Mouse (Mus musculus) forebrain, embryonic 14.5 days (tissue): Measurements from ENCODE around the gene Fgfr2. TPM values are rescaled to one million over a fixed set of nuclear protein-coding genes. Genes with fewer than 3 reads are reported as not detected.

Experiments used
- ATAC-seq: fragments of 200-750 bp; cut with Nextera tagmentation; 2 replicates; pipeline ENCODE4 v1.8.0; 2017; ENCODE audit warnings: mild to moderate bottlenecking, moderate library complexity
- DNase-seq: peaks from one replicate; pipeline ENCODE4 v3.0.0-alpha.2; 2015; ENCODE audit warnings: low spot score
- H3K27ac ChIP-seq: fragments of 300-500 bp; sonication (generic); 2 replicates; pipeline ENCODE4 v1.5.1; 2014; ENCODE audit warnings: low read depth, mild to moderate bottlenecking, control low read depth, low read length, moderate library complexity
- H3K27me3 ChIP-seq: fragments of 300-500 bp; sonication (generic); replicated peaks from 2 replicates; pipeline ENCODE4 v1.6.1; 2014; ENCODE audit warnings: low read length, control low read depth, mixed read lengths; ENCODE audit not compliant: control insufficient read depth, insufficient read depth
- H3K36me3 ChIP-seq: fragments of 300-500 bp; sonication (generic); 2 replicates; pipeline ENCODE4 v1.6.1; 2014; ENCODE audit warnings: low read length, control low read depth; ENCODE audit not compliant: control insufficient read depth, insufficient read depth
- H3K4me1 ChIP-seq: fragments of 300-500 bp; sonication (generic); 2 replicates; pipeline ENCODE4 v1.6.1; 2014; ENCODE audit warnings: antibody characterized with exemption, low read length, control low read depth; ENCODE audit not compliant: control insufficient read depth, insufficient read depth
- H3K4me2 ChIP-seq: fragments of 300-500 bp; sonication (generic); 2 replicates; pipeline ENCODE4 v1.6.1; 2014; ENCODE audit warnings: mild to moderate bottlenecking, control low read depth, low read length
- H3K4me3 ChIP-seq: fragments of 300-500 bp; sonication (generic); 2 replicates; pipeline ENCODE4 v1.5.1; 2014; ENCODE audit warnings: low read depth, low read length, control low read depth
- H3K9ac ChIP-seq: fragments of 300-500 bp; sonication (generic); 2 replicates; pipeline ENCODE4 v1.6.1; 2014; ENCODE audit warnings: mild to moderate bottlenecking, low read length, control low read depth, moderate library complexity
- H3K9me3 ChIP-seq: fragments of 300-500 bp; sonication (generic); replicated peaks from 2 replicates; pipeline ENCODE4 v1.6.1; 2016; ENCODE audit warnings: low read length, control low read depth, mixed read lengths; ENCODE audit not compliant: control insufficient read depth
- WGBS: fragments of 180-500 bp; shearing (Covaris S2); extraction: QIAGEN DNeasy Blood & Tissue Kit; methylation state at CpG from one replicate; pipeline ENCODE4 v1.1.7; 2014; 5-methylcytosine and 5-hydroxymethylcytosine counted together
- polyA plus RNA-seq: library from polyadenylated mRNA; unstranded; fragments of >200 nt; fragmentation: Nextera tagmentation; extraction: Ambion mirVana; gene quantifications from 2 replicates; pipeline ENCODE4 v1.2.1, GENCODE M21; 2014

Fgfr2 gene
- polyA plus RNA-seq, 1 experiment from 2014 or later = 35.9 TPM

- ATAC-seq = no peak
- no peaks in the 10 kb centered on the region for H3K36me3 ChIP-seq
- no peaks in the 10 kb centered on the region for H3K9me3 ChIP-seq
- H3K27me3 ChIP-seq = no peaks in the 10 kb centered on the region
- peaks cover 4% of the 10 kb centered on the region; the same call in 1 of the 2 replicates for H3K4me1 ChIP-seq
- DNase-seq = no peak
- no peak overlapping the region for H3K27ac ChIP-seq
- 94% methylated on average over 6 of the region's 6 CpGs for WGBS
- no peak overlapping the region for H3K4me3 ChIP-seq
- H3K9ac ChIP-seq = no peak overlapping the region
- no peak overlapping the region for H3K4me2 ChIP-seq
These were observed 2444.7 kb downstream of the Fgfr2 start for GRCm38 (mm10) chr7:130678414-130678813.

- DNase-seq (peak; percentile 31), ATAC-seq (peak; percentile 40)
- WGBS = 60% methylated on average over 12 of the region's 12 CpGs
- Histone ChIP-seq H3K27me3 (no peaks in the 10 kb centered on the region), H3K27ac (peak overlapping the region; percentile 44; the same call in 1 of the 2 replicates), H3K4me1 (peaks cover 4% of the 10 kb centered on the region; the same call in 1 of the 2 replicates), H3K9me3 (no peaks in the 10 kb centered on the region), H3K4me3 (no peak overlapping the region), H3K9ac (no peak overlapping the region), H3K36me3 (no peaks in the 10 kb centered on the region), H3K4me2 (no peak overlapping the region)
These were observed 2445.4 kb downstream of the Fgfr2 start for GRCm38 (mm10) chr7:130677541-130678274.

- no peaks in the 10 kb centered on the region for H3K9me3 ChIP-seq
- H3K4me2 ChIP-seq = no peak overlapping the region
- H3K36me3 ChIP-seq = no peaks in the 10 kb centered on the region
- peak; percentile 68 for ATAC-seq
- WGBS = 54% methylated on average over 11 of the region's 11 CpGs
- H3K27me3 ChIP-seq = no peaks in the 10 kb centered on the region
- H3K4me3 ChIP-seq = no peak overlapping the region
- peaks cover 4% of the 10 kb centered on the region; the same call in 1 of the 2 replicates for H3K4me1 ChIP-seq
- no peak overlapping the region for H3K9ac ChIP-seq
- DNase-seq = peak; percentile 61
- peak overlapping the region; percentile 44; the same call in 1 of the 2 replicates for H3K27ac ChIP-seq
These were observed 2446.1 kb downstream of the Fgfr2 start for GRCm38 (mm10) chr7:130676885-130677540.

GRCm38 (mm10) chr7:130674526-130674925 lies 2448.6 kb downstream of the Fgfr2 start:
- Histone ChIP-seq H3K36me3 (no peaks in the 10 kb centered on the region), H3K4me2 (no peak overlapping the region), H3K4me3 (no peak overlapping the region), H3K9me3 (no peaks in the 10 kb centered on the region), H3K4me1 (peaks cover 13% of the 10 kb centered on the region), H3K9ac (no peak overlapping the region), H3K27ac (no peak overlapping the region), H3K27me3 (no peaks in the 10 kb centered on the region)
- DNase-seq = no peak
- no peak for ATAC-seq
- WGBS = 63% methylated on average over 9 of the region's 9 CpGs

GRCm38 (mm10) chr7:130673169-130674033 lies 2449.7 kb downstream of the Fgfr2 start:
- WGBS = 69% methylated on average over 9 of the region's 9 CpGs
- peaks cover 22% of the 10 kb centered on the region for H3K4me1 ChIP-seq
- H3K9ac ChIP-seq = no peak overlapping the region
- no peak overlapping the region for H3K4me3 ChIP-seq
- no peaks in the 10 kb centered on the region for H3K27me3 ChIP-seq
- no peak overlapping the region for H3K4me2 ChIP-seq
- peak; percentile 66; the same call in 1 of the 2 replicates for ATAC-seq
- no peak overlapping the region for H3K27ac ChIP-seq
- H3K9me3 ChIP-seq = no peaks in the 10 kb centered on the region
- no peaks in the 10 kb centered on the region for H3K36me3 ChIP-seq
- DNase-seq = peak; percentile 80

GRCm38 (mm10) chr7:130671301-130671700 lies 2451.8 kb downstream of the Fgfr2 start:
- H3K36me3 ChIP-seq = no peaks in the 10 kb centered on the region
- 63% methylated on average over 6 of the region's 6 CpGs for WGBS
- no peaks in the 10 kb centered on the region for H3K9me3 ChIP-seq
- DNase-seq (no peak), ATAC-seq (no peak)
- peaks cover 18% of the 10 kb centered on the region for H3K4me1 ChIP-seq
- H3K4me3 ChIP-seq = no peak overlapping the region
- no peak overlapping the region for H3K27ac ChIP-seq
- H3K9ac ChIP-seq = no peak overlapping the region
- no peaks in the 10 kb centered on the region for H3K27me3 ChIP-seq
- H3K4me2 ChIP-seq = no peak overlapping the region

- DNase-seq (no peak), ATAC-seq (no peak)
- H3K27ac ChIP-seq = peak overlapping the region; percentile 48; the same call in 1 of the 2 replicates
- H3K9me3 ChIP-seq = no peaks in the 10 kb centered on the region
- H3K27me3 ChIP-seq = no peaks in the 10 kb centered on the region
- H3K36me3 ChIP-seq = no peaks in the 10 kb centered on the region
- 77% methylated on average over 4 of the region's 4 CpGs for WGBS
- H3K9ac ChIP-seq = no peak overlapping the region
- peaks cover 18% of the 10 kb centered on the region for H3K4me1 ChIP-seq
- no peak overlapping the region for H3K4me2 ChIP-seq
- no peak overlapping the region for H3K4me3 ChIP-seq
These were observed 2452.8 kb downstream of the Fgfr2 start for GRCm38 (mm10) chr7:130670358-130670757.

- peak overlapping the region; percentile 86 for H3K27ac ChIP-seq
- no peak overlapping the region for H3K4me2 ChIP-seq
- DNase-seq = peak; percentile 76
- peak overlapping the region; percentile 22; the same call in 1 of the 2 replicates for H3K9ac ChIP-seq
- no peaks in the 10 kb centered on the region for H3K27me3 ChIP-seq
- no peak overlapping the region for H3K4me3 ChIP-seq
- 47% methylated on average over 8 of the region's 8 CpGs for WGBS
- H3K4me1 ChIP-seq = peaks cover 18% of the 10 kb centered on the region
- no peaks in the 10 kb centered on the region for H3K9me3 ChIP-seq
- no peaks in the 10 kb centered on the region for H3K36me3 ChIP-seq
- ATAC-seq = peak; percentile 61
These were observed 2453.7 kb downstream of the Fgfr2 start for GRCm38 (mm10) chr7:130669370-130669881.
